Mouse (Mus musculus): ENCODE data around the gene Rpl22l1. TPM values are rescaled to one million over a fixed set of nuclear protein-coding genes. Genes with fewer than 3 reads are reported as not detected.
"Not testable (repeated sequence)": the region's sequence is repeated elsewhere in the genome, so short reads cannot be mapped to it uniquely, and the experiment has no call there.

The Rpl22l1 gene
- total RNA-seq, 2 experiments from 2014 or later, result 15.6 to 186 TPM

DNA sequence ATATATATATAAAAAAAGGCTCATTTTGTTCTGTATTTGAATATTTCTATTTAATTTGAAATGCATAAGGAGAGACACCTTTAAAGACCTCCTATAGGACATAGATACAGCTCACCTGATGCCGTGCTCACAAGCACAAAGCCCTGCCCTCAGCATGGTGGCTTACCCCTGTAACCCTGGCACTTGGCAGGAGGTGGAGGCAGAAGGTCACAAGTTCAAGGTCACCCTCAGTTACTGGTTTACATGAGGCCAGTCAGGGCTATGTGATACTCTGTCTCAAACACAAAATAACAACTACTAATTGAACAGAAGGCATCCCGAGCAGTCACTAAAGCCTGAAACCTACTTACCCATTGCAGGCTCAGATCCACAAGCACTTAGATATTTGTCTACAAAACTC, 24.2 kb downstream of the Rpl22l1 start:
- no peak for ATAC-seq (replicated peaks; ENCODE audit: low FRiP score, poor library complexity, severe bottlenecking)

DNA sequence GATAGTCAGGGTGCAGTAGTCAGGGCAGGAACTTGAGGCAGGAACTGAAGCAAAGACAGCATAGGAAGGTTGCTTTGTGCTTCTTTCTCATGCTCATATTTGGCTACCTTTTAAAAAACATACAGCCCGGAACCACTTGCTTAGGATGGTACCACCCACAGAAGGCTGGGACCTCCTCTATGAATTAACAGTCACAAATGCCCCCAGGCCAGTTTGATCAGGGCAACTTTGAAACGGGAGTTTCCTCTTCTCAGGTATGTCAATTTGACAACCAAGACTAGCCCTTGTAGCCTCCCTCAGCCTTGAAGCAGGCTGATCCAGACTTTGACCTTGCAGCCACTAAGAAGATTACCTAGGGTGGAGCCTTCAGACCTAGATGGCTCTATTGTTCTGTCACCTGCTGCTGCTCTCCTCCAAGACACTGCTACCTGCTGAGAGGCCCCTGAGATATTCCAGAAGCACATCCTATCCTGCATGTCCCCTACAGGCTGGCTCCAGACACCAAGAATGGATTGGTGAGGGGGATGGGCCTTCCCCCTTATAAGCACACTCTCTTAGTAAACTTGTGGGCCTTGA, 31.6 kb downstream of the Rpl22l1 start:
- ATAC-seq (replicated peaks; ENCODE audit: low FRiP score, poor library complexity, severe bottlenecking), result no peak

GRCm38 (mm10) chr3:28841886-28842649, 36.8 kb downstream of the Rpl22l1 start:
- no peak for ATAC-seq (replicated peaks; ENCODE audit: low FRiP score, poor library complexity, severe bottlenecking)

DNA sequence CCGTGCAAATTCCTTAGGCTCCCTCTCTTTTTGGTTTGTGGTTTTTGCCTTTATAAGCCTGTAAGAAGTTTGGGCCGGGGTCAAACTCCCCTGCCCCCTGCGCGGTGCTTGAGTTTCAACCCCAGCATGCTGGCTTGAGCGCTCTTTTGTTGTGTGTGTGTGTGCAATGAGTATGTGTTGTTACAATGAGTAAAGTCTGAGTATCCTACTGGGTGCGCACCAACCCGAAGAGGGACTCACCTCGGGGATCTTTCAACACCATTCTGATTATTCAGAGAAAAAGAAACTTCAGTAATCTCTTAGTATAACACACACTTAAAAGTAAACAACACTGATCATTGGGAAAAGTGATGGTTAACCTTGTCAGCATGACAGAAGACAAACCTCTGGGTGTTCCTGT, 38.0 kb downstream of the Rpl22l1 start:
- no peak for ATAC-seq (replicated peaks; ENCODE audit: low FRiP score, poor library complexity, severe bottlenecking)

- no peak for ATAC-seq (replicated peaks; ENCODE audit: low FRiP score, poor library complexity, severe bottlenecking)
Observed at GRCm38 (mm10) chr3:28847115-28847514, 41.9 kb downstream of the Rpl22l1 start.

GRCm38 (mm10) chr3:28852174-28852573, 46.9 kb downstream of the Rpl22l1 start:
- not testable (repeated sequence) for ATAC-seq (replicated peaks; ENCODE audit: low FRiP score, poor library complexity, severe bottlenecking)

Other genes starting within 250 kb of the Rpl22l1 start
- gene Slc2a2, start 107.5 kb upstream of the Rpl22l1 start, total RNA-seq (2015; ENCODE audit: low replicate concordance), result not detected in 2 replicates
- gene Slc2a2, start 107.5 kb upstream of the Rpl22l1 start, total RNA-seq (2017; ENCODE audit: low replicate concordance), result not detected in 2 replicates
- gene Eif5a2, start 24.2 kb upstream of the Rpl22l1 start, total RNA-seq (2015; ENCODE audit: low replicate concordance), result 10.8 and 14.7 TPM in 2 replicates
- 10.1 and 16.0 TPM in 2 replicates for gene Eif5a2, start 24.2 kb upstream of the Rpl22l1 start, total RNA-seq (2017; ENCODE audit: low replicate concordance)
- not detected in 2 replicates for gene Gm1527, start 87.2 kb downstream of the Rpl22l1 start, total RNA-seq (2015; ENCODE audit: low replicate concordance)
- not detected in 2 replicates for gene Gm1527, start 87.2 kb downstream of the Rpl22l1 start, total RNA-seq (2017; ENCODE audit: low replicate concordance)